Mouse (Mus musculus) brain, embryonic 14.5 days (tissue): ENCODE measurements around the gene Setdb2. TPM values are rescaled to one million over a fixed set of nuclear protein-coding genes. Genes with fewer than 3 reads are reported as not detected.
"Not testable (repeated sequence)": the region's sequence is repeated elsewhere in the genome, so short reads cannot be mapped to it uniquely, and the experiment has no call there.

Source experiments
- DNase-seq: peaks from one replicate; pipeline ENCODE4 v3.0.0-alpha.2; 2011; ENCODE audit warnings: low read depth
- CTCF ChIP-seq: fragments of 200-500 bp; IDR thresholded peaks from 2 replicates; pipeline ENCODE4 v1.5.1; 2012; ENCODE audit warnings: inconsistent platforms, mild to moderate bottlenecking, moderate library complexity, borderline replicate concordance; ENCODE audit not compliant: insufficient read depth, insufficient read length; ENCODE audit errors: extremely low read depth
- POLR2A ChIP-seq: fragments of 200-500 bp; IDR thresholded peaks from 2 replicates; pipeline ENCODE4 v1.6.1; 2012; ENCODE audit warnings: mild to moderate bottlenecking, inconsistent platforms, borderline replicate concordance; ENCODE audit not compliant: poor library complexity, insufficient read depth, insufficient read length, severe bottlenecking; ENCODE audit errors: extremely low read depth
- polyA plus RNA-seq: library from polyadenylated mRNA; depleted of rRNA; stranded (reverse); fragments of >200 nt; gene quantifications from 2 replicates; pipeline ENCODE4 v1.2.3, GENCODE M21; 2012

The Setdb2 gene
- polyA plus RNA-seq, 1 experiment, result 5.4 TPM

GRCm38 (mm10) chr14:59437398-59437797 is 3.3 kb downstream of the Setdb2 start:
- no peak for TF ChIP-seq CTCF
- no peak for DNase-seq

DNA sequence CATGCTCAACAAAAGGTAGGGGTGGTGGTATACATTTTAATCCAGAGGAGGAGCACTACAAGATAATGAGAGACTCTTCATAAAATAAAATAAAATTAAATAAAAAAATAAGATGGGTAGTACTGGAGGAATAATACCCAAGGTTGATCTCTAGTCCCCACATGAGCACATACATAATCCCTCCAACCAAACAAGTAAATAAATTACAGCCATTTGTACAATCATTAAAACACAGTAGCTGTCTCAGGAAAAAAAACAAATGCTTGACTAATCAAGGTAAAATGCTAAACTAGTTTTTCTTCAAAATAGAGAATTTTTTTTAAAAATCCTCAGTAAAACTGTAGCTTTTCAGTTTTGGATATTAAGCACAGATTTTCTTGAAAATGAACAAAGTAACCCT is 5.5 kb downstream of the Setdb2 start:
- DNase-seq, result no peak

GRCm38 (mm10) chr14:59433902-59434301 is 6.8 kb downstream of the Setdb2 start:
- TF ChIP-seq POLR2A, result no peak

More for the DNA sequence above, 5.5 kb downstream of the Setdb2 start:
- TF ChIP-seq POLR2A, result no peak
- no peak for TF ChIP-seq CTCF

GRCm38 (mm10) chr14:59430556-59430955 is 10.1 kb downstream of the Setdb2 start:
- no peak for TF ChIP-seq CTCF
- TF ChIP-seq POLR2A, result no peak
- DNase-seq, result no peak

More at GRCm38 (mm10) chr14:59433902-59434301, 6.8 kb downstream of the Setdb2 start:
- DNase-seq, result no peak

DNA sequence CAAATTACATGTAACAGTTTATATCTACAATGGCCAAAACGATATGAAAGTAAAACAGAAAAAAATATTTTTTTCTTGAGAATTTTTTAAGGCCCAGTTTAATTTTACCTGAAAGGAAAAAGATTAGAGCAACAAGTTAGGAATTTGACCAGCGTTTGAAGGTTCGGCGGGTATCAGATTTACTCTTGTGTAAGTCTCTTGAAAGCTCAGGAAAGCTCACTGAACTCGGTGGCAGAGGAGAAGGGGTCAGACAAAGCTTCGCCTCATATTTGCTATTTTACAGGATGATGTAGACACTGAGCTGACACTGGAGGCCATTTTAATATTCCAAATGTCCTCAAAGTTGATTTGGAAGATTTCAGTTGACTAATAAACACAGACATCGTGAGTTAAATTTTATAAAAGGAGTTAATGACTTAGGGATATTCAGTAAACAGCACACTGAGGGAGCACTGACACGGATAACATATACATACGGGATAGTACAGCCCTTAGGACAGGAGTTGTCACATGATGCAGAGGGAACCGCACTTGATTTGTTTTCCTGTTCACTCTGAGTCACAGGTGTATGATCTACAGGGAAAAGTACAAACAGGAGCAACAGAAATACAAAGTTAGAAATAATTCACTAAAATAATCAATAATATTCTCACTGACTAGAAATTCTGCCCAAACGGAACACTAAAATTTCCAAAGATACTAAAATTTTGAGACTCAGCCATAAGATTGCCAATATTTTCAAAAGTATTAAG is 17.6 kb downstream of the Setdb2 start:
- no peak for DNase-seq
- no peak for TF ChIP-seq CTCF
- TF ChIP-seq POLR2A, result no peak

DNA sequence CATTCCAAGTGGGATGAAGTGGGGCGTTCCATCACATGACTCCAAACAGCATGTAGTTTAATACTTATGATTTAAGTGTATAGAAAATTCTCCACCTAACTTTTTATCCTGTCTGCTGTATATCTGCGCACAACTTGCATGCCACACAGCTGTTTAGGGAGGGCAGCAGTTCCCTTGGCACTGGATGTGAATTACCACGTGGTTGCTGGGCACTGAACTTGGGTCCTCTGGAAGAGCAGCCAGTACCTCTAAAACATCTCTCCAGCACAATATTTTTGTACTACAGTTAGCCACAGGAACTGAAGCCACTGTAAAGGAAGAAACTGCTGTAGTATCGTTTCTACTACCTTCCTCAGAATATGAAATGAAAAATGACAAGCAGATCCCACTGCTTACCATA is 22.5 kb downstream of the Setdb2 start:
- DNase-seq, result no peak

GRCm38 (mm10) chr14:59414979-59415378 is 25.7 kb downstream of the Setdb2 start:
- not testable (repeated sequence) for DNase-seq

More for the DNA sequence above, 22.5 kb downstream of the Setdb2 start:
- TF ChIP-seq CTCF (no peak), POLR2A (no peak)

- TF ChIP-seq POLR2A, result no peak
- TF ChIP-seq CTCF, result no peak
- DNase-seq, result no peak
These were observed 43.7 kb downstream of the Setdb2 start for GRCm38 (mm10) chr14:59396999-59397398.

- TF ChIP-seq CTCF, result no peak
- TF ChIP-seq POLR2A, result no peak
- DNase-seq, result no peak
These were observed 45.4 kb downstream of the Setdb2 start, which contains the start of gene Phf11c for GRCm38 (mm10) chr14:59395281-59395680. Phf11c (minus strand) TSS chr14:59395381.

DNA sequence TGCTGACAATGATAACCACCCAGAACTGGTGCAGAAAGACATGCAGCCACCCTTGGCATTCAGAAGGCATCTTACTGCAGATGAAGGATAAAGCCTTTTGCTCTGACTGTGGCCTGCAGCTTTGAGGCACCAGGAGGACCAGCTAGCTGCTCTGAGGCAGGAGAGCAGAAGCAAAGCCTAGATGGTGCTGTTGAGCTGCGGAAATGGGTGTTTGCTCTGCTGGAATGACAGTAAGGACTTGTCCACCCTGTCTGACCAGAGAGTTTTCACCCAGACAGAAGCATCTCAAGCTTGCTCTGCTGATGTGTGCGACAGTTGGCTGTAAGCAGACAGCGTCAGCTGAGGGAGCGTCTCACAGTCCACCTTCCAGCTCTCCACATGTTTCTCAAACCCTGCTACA is 50.5 kb downstream of the Setdb2 start:
- not testable (repeated sequence) for DNase-seq

DNA sequence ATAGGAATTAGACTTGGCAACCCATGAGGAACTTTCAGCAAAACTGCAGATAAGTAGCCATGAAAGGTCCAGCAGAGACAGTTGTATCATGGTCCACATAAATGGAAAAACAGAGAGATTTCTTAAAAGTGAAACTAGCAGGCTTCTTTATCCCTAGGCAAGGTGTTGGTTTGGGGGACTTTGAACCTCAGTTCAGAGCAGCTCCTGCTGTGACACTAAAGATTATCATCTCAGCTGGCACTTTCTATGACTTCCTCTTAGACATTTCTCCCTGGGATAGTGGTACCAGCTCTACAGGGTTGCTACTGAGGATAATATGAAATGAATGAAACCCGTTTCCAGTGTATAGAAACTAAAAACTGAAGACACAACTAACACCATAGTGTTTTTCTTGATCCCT is 51.2 kb downstream of the Setdb2 start:
- DNase-seq, result no peak
- TF ChIP-seq CTCF, result no peak
- TF ChIP-seq POLR2A, result no peak

DNA sequence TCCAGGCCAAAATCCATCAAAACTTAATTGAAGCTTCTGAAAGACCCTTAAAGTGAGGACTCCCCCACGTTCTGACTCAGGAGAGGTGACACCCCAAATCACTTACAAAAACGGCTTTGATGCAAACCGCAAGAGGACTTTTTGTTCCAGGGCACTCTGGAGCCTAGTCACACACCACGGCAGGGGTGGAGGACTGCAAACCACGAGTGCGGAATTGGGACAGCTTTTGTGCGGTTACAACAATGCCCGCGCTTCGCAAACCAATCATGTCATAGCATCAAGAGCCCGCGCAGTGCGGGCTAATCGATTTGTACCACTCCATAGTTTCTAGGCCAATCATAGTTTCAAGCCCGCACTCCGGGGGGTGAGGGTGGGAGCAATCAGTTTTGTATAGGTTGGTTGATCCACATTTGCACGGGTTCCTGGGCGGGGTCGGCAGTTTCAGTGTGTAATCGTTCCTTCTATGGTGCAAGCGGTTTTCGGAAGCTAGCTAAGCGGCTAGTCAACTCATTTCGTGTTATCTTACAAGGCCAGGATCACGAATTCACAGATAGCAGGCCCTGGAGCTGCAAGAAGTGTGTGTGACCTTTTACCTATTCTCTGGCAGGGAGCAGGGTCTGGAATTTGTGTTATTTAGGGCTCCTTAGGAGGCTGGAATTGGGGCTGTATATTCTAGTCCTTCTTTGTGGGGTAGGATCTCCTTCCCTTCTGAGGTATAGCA is 70.2 kb downstream of the Setdb2 start:
- TF ChIP-seq CTCF (no peak), POLR2A (no peak)
- no peak for DNase-seq
